Mouse (Mus musculus) heart, embryonic 10.5 days (tissue): ENCODE data around the gene Ntrk3. TPM values are rescaled to one million over a fixed set of nuclear protein-coding genes. Genes with fewer than 3 reads are reported as not detected.

Source experiments
- DNase-seq: peaks from one replicate; pipeline ENCODE4 v3.0.0-alpha.2; 2017; ENCODE audit warnings: low spot score
- H3K27ac ChIP-seq: fragments of 300-500 bp; sonication (generic); 2 replicates; pipeline ENCODE4 v1.5.1; 2016; ENCODE audit warnings: mild to moderate bottlenecking
- H3K27me3 ChIP-seq: fragments of 300-500 bp; sonication (generic); 2 replicates; pipeline ENCODE4 v1.6.1; 2016; ENCODE audit warnings: mild to moderate bottlenecking; ENCODE audit not compliant: poor library complexity, insufficient read depth, severe bottlenecking
- H3K36me3 ChIP-seq: fragments of 300-500 bp; sonication (generic); 2 replicates; pipeline ENCODE4 v1.6.1; 2016; ENCODE audit warnings: mild to moderate bottlenecking, moderate library complexity
- H3K4me1 ChIP-seq: fragments of 300-500 bp; sonication (generic); 2 replicates; pipeline ENCODE4 v1.6.1; 2016; ENCODE audit warnings: mild to moderate bottlenecking
- H3K4me3 ChIP-seq: fragments of 300-500 bp; sonication (generic); 2 replicates; pipeline ENCODE4 v1.5.1; 2016; ENCODE audit warnings: mild to moderate bottlenecking, moderate library complexity
- H3K9me3 ChIP-seq: fragments of 300-500 bp; sonication (generic); 2 replicates; pipeline ENCODE4 v1.6.1; 2016; ENCODE audit warnings: mild to moderate bottlenecking, moderate library complexity
- WGBS: fragments of 180-500 bp; shearing (Covaris S2); methylation state at CpG from one replicate; pipeline ENCODE4 v1.1.7; 2016; 5-methylcytosine and 5-hydroxymethylcytosine counted together
- polyA plus RNA-seq: library from polyadenylated mRNA; unstranded; fragments of >200 nt; fragmentation: Nextera tagmentation; extraction: Ambion mirVana; gene quantifications from 2 replicates; pipeline ENCODE4 v1.2.1, GENCODE M21; 2016

Gene Ntrk3
- 0.11 and 1.4 TPM in 2 replicates for polyA plus RNA-seq

DNA sequence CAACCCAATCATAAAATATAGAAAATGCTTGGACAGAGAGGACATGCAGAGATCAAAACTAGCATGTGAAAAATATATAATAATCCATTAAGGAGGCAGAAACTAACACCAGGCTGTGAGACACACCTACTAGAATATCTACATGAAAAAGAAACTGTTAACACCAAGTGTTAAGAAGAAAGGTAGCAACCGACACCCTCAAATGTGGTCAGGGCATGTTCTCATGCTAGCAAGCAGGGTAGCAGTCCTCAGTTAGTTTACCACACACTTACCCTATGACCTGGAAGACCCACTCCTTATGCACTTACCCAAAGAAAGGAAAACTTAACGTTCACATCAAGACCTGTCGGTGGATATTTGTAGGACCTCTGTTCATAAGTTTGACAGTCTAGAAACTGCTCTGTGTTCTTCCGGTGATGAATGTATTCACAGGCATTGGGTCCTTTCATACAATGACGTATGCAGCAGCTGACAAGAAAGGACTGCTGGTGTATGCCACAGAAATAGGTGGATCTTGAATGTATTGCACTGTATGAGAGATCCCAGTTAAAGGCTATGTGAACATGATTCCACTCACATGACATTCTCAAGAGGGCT is at the start of gene Ntrk3:
Gene Ntrk3 (minus strand): TSS at position 399 of the 597 bp plus-strand sequence.
- WGBS, result 82% methylated on average over 5 of the region's 5 CpGs
- no peak within 1 kb of the TSS for H3K27ac ChIP-seq
- H3K9me3 ChIP-seq, result no peaks in the 10 kb centered on the region
- H3K27me3 ChIP-seq, result no peaks in the 10 kb centered on the region
- no peak for DNase-seq
- H3K4me3 ChIP-seq, result no peak within 1 kb of the TSS
- H3K4me1 ChIP-seq, result no peaks in the 10 kb centered on the region
- H3K36me3 ChIP-seq, result no peaks in the 10 kb centered on the region

GRCm38 (mm10) chr7:78785906-78786305 is 48.1 kb upstream of the Ntrk3 start:
- H3K4me1 ChIP-seq, result peaks cover 15% of the 10 kb centered on the region
- H3K27ac ChIP-seq, result no peak overlapping the region
- WGBS, result 75% methylated on average over 5 of the region's 5 CpGs
- no peaks in the 10 kb centered on the region for H3K27me3 ChIP-seq
- no peaks in the 10 kb centered on the region for H3K9me3 ChIP-seq
- H3K36me3 ChIP-seq, result peaks cover 47% of the 10 kb centered on the region
- no peak for DNase-seq
- H3K4me3 ChIP-seq, result no peak overlapping the region

GRCm38 (mm10) chr7:78782639-78783581 is 45.1 kb upstream of the Ntrk3 start, which contains the start of the genes Mrps11 and Mrpl46:
Gene Mrps11, plus strand, starts transcription at chr7:78783119.
Gene Mrpl46, minus strand, starts transcription at chr7:78783531.
- Histone ChIP-seq H3K4me3 (peak within 1 kb of the TSS; percentile 99), H3K27ac (peak within 1 kb of the TSS; percentile 93), H3K4me1 (peaks cover 15% of the 10 kb centered on the region), H3K36me3 (peaks cover 41% of the 10 kb centered on the region), H3K9me3 (no peaks in the 10 kb centered on the region), H3K27me3 (no peaks in the 10 kb centered on the region)
- WGBS, result under 1% methylated on average over 44 of the region's 44 CpGs
- DNase-seq, result peak; percentile 94

- Histone ChIP-seq H3K9me3 (no peaks in the 10 kb centered on the region), H3K4me1 (peaks cover 10% of the 10 kb centered on the region), H3K4me3 (no peak overlapping the region), H3K27ac (no peak overlapping the region), H3K36me3 (peaks cover 62% of the 10 kb centered on the region), H3K27me3 (no peaks in the 10 kb centered on the region)
- DNase-seq, result no peak
- WGBS, result 92% methylated on average over 5 of the region's 5 CpGs
Observed at GRCm38 (mm10) chr7:78778741-78779140, 40.9 kb upstream of the Ntrk3 start.

GRCm38 (mm10) chr7:78770936-78771335 is 33.1 kb upstream of the Ntrk3 start:
- WGBS, result 75% methylated on average over 5 of the region's 5 CpGs

DNA sequence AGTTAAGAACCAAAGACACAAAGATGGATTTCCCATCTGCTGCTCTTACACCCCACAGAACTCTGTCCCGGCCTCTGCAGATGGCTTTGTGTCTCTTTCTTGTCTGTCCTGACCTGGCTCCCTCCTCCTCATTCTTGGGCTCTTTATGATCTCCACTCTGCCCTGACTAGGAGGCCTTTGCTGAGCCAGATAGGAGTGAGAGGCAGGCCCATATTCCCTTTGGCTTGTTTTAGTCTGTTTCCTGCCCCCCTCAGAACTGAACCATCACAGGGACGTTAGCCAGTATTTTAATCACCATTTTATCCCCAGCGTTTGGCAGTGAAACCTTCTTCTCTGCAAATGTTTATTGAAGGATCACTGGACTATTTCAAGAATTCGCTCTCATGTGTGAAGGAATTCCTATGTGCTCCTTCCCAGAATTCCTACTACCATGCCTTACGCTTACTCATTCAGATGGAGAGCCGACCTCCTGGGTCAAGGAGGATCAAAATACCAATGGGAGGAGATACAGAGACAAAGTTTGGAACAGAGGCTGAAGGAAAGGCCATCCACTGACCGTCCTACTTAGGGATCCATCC is 31.4 kb upstream of the Ntrk3 start:
- Histone ChIP-seq H3K9me3 (no peaks in the 10 kb centered on the region), H3K36me3 (peaks cover 14% of the 10 kb centered on the region), H3K4me1 (no peaks in the 10 kb centered on the region), H3K4me3 (no peak overlapping the region), H3K27me3 (peaks cover 12% of the 10 kb centered on the region; the same call in 1 of the 2 replicates), H3K27ac (no peak overlapping the region)
- 55% methylated on average over 7 of the region's 7 CpGs for WGBS
- DNase-seq, result no peak

More at GRCm38 (mm10) chr7:78770936-78771335, 33.1 kb upstream of the Ntrk3 start:
- H3K9me3 ChIP-seq, result no peaks in the 10 kb centered on the region
- no peak for DNase-seq
- H3K4me3 ChIP-seq, result no peak overlapping the region
- no peaks in the 10 kb centered on the region for H3K4me1 ChIP-seq
- H3K36me3 ChIP-seq, result peaks cover 31% of the 10 kb centered on the region
- no peaks in the 10 kb centered on the region for H3K27me3 ChIP-seq
- no peak overlapping the region for H3K27ac ChIP-seq

GRCm38 (mm10) chr7:78767929-78768531 is 30.2 kb upstream of the Ntrk3 start:
- H3K27me3 ChIP-seq, result peaks cover 12% of the 10 kb centered on the region; the same call in 1 of the 2 replicates
- peaks cover 3% of the 10 kb centered on the region; the same call in 1 of the 2 replicates for H3K36me3 ChIP-seq
- WGBS, result 84% methylated on average over 12 of the region's 12 CpGs
- no peak overlapping the region for H3K4me3 ChIP-seq
- no peak overlapping the region for H3K27ac ChIP-seq
- no peak for DNase-seq
- no peaks in the 10 kb centered on the region for H3K9me3 ChIP-seq
- H3K4me1 ChIP-seq, result no peaks in the 10 kb centered on the region

- no peaks in the 10 kb centered on the region for H3K9me3 ChIP-seq
- 23% methylated on average over 18 of the region's 18 CpGs for WGBS
- DNase-seq, result peak; percentile 90
- no peak overlapping the region for H3K4me3 ChIP-seq
- H3K27ac ChIP-seq, result no peak overlapping the region
- no peaks in the 10 kb centered on the region for H3K4me1 ChIP-seq
- no peaks in the 10 kb centered on the region for H3K36me3 ChIP-seq
- peaks cover 12% of the 10 kb centered on the region; the same call in 1 of the 2 replicates for H3K27me3 ChIP-seq
Observed at GRCm38 (mm10) chr7:78766019-78766683, 28.3 kb upstream of the Ntrk3 start.

DNA sequence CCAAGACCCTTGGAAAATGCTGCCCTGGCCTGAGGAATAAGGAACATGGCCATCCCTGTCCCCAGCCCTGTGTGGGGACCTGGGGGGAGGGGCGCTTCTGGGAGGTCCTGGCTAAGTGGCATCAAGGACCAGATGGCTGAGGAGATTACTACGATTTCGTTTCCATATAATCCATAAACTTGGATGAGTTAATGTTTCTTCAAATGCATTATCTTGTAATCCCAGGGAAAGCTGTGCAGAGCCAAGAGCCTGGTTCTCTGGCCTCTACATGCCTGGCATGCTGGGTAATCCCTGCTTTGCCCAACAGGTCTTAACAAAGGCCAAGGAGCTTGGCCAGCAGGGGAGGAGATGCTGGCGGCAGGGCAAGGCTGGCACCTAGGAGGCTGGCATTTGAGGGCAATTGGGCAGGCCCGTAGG is 27.4 kb upstream of the Ntrk3 start:
- Histone ChIP-seq H3K4me3 (no peak overlapping the region), H3K27me3 (peaks cover 12% of the 10 kb centered on the region; the same call in 1 of the 2 replicates), H3K36me3 (no peaks in the 10 kb centered on the region), H3K27ac (no peak overlapping the region), H3K4me1 (no peaks in the 10 kb centered on the region), H3K9me3 (no peaks in the 10 kb centered on the region)
- 72% methylated on average over 5 of the region's 5 CpGs for WGBS
- no peak for DNase-seq

GRCm38 (mm10) chr7:78763801-78764200 is 26.0 kb upstream of the Ntrk3 start:
- 85% methylated on average over 3 of the region's 3 CpGs for WGBS
- no peaks in the 10 kb centered on the region for H3K36me3 ChIP-seq

GRCm38 (mm10) chr7:78754458-78755000 is 16.7 kb upstream of the Ntrk3 start:
- Histone ChIP-seq H3K27me3 (no peaks in the 10 kb centered on the region), H3K4me1 (0 out of 2 replicates have a peak, but pooled peaks cover 2% of the 10 kb centered on the region), H3K9me3 (no peaks in the 10 kb centered on the region), H3K36me3 (no peaks in the 10 kb centered on the region), H3K27ac (no peak overlapping the region), H3K4me3 (no peak overlapping the region)
- DNase-seq, result no peak
- 54% methylated on average over 8 of the region's 8 CpGs for WGBS

More at GRCm38 (mm10) chr7:78763801-78764200, 26.0 kb upstream of the Ntrk3 start:
- no peak overlapping the region for H3K27ac ChIP-seq
- no peak for DNase-seq
- 0 out of 2 replicates have a peak, but pooled peaks cover 4% of the 10 kb centered on the region for H3K4me1 ChIP-seq
- H3K4me3 ChIP-seq, result no peak overlapping the region
- peaks cover 12% of the 10 kb centered on the region; the same call in 1 of the 2 replicates for H3K27me3 ChIP-seq
- H3K9me3 ChIP-seq, result no peaks in the 10 kb centered on the region
